8 mouse cellular contexts compared by ENCODE assay signal in the genomic region with DNA sequence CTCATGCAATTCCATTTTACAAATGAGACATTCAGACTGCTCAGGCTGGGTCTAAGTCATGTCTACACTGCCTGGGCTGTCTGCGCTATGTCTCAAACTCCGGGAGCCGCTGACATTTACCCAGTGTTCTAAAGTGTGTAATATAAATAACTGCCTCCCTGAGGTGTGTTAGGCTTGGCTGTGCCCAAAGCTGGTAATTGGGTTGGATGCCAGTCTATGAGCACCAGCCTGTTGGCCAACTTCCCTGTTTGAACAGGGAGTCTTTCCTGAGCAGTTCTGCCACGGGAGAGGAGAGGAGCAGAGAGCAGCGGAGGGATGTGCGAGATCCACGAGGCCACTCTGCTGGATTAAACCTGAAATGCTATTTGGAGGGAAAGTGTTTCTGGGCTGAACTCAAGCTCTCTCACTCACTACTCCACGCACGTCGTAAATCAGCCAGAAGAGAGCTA.
A peak's percentile ranks its signal among the peaks of the same experiment; 100 is the strongest.
DNase-seq lines count a peak whose midpoint lies in the region; ATAC-seq lines count a peak whose summit lies in the region.

No protein-coding gene starts in this region.

- H3K9me3 ChIP-seq in intestine, embryonic 16.5 days (ENCODE audit: control insufficient read depth, low read length), result no peaks in the 10 kb centered on the region
- H3K9me3 ChIP-seq in intestine, embryonic 15.5 days, result no peaks in the 10 kb centered on the region

- no peak overlapping the region for H3K9ac ChIP-seq in intestine, embryonic 16.5 days (ENCODE audit: low read depth, low read length)
- H3K9ac ChIP-seq in intestine, embryonic 15.5 days, result no peak overlapping the region

- H3K27ac ChIP-seq in intestine, embryonic 16.5 days (ENCODE audit: low read length), result no peak overlapping the region
- H3K27ac ChIP-seq in intestine, embryonic 15.5 days, result no peak overlapping the region

- H3K36me3 ChIP-seq in intestine, embryonic 16.5 days (ENCODE audit: control insufficient read depth, insufficient read depth, low read length), result no peaks in the 10 kb centered on the region
- no peaks in the 10 kb centered on the region for H3K36me3 ChIP-seq in intestine, embryonic 15.5 days

- 0 out of 2 replicates have a peak, but pooled peaks have one; percentile 16 for ATAC-seq in intestine, embryonic 16.5 days
- ATAC-seq in intestine, embryonic 15.5 days, result no peak
- ATAC-seq in monocyte, adult 5-6 weeks (replicated peaks; ENCODE audit: insufficient number of reproducible peaks, low FRiP score, low TSS enrichment, poor library complexity, severe bottlenecking), result 0 out of 2 replicates have a peak, but pooled peaks have one; percentile 27

- intact Hi-C loops in left cerebral cortex, postnatal 14 days (cut with DNase I), result no loop called here

- peak; percentile 48 to 71 for DNase-seq in cerebellum, postnatal 36 days
- peak; percentile 11 to 30 for DNase-seq in left cerebral cortex, postnatal 14 days (ENCODE audit: low spot score in 2 of 2)
- DNase-seq in Muller cell, postnatal 12 days (ENCODE audit: inconsistent ontology term), result no peak
- DNase-seq in ovary, adult 18-20 months (ENCODE audit: low spot score), result no peak
- DNase-seq in embryo, embryonic 11 days, result no peak

- H3K4me1 ChIP-seq in intestine, embryonic 16.5 days (ENCODE audit: control insufficient read depth, insufficient read depth, low read length), result peaks cover 3% of the 10 kb centered on the region; the same call in 1 of the 2 replicates
- H3K4me1 ChIP-seq in intestine, embryonic 15.5 days (replicated peaks), result peaks cover 3% of the 10 kb centered on the region; the same call in 1 of the 2 replicates

- no peak overlapping the region for H3K4me2 ChIP-seq in intestine, embryonic 16.5 days (ENCODE audit: low read depth, low read length)
- no peak overlapping the region for H3K4me2 ChIP-seq in intestine, embryonic 15.5 days (replicated peaks)

- H3K4me3 ChIP-seq in intestine, embryonic 16.5 days (ENCODE audit: low read length), result no peak overlapping the region
- H3K4me3 ChIP-seq in intestine, embryonic 15.5 days (replicated peaks), result no peak overlapping the region

- WGBS in intestine, embryonic 16.5 days, result 54% methylated on average over 10 of the region's 10 CpGs
- WGBS in intestine, embryonic 15.5 days, result 50% methylated on average over 10 of the region's 10 CpGs

- H3K27me3 ChIP-seq in intestine, embryonic 16.5 days (replicated peaks; ENCODE audit: control insufficient read depth, insufficient read depth, low read length), result no peaks in the 10 kb centered on the region
- no peaks in the 10 kb centered on the region for H3K27me3 ChIP-seq in intestine, embryonic 15.5 days (replicated peaks)

Comparison
In these comparisons a context has a peak if more than half of its experiments do, and no peak if none do; other contexts are left out.
1. DNase-seq: peak in cerebellum, postnatal 36 days (2 of 2) and left cerebral cortex, postnatal 14 days (2 of 2); none in Muller cell, postnatal 12 days (single experiment), ovary, adult 18-20 months (single experiment) and embryo, embryonic 11 days (single experiment).